Mouse (Mus musculus) stomach, postnatal 0 days (tissue): Measurements from ENCODE around the gene Scn11a. TPM values are rescaled to one million over a fixed set of nuclear protein-coding genes. Genes with fewer than 3 reads are reported as not detected.

ENCODE experiments used
- ATAC-seq: fragments of 200-750 bp; cut with Nextera tagmentation; 2 replicates; pipeline ENCODE4 v1.8.0; 2017; ENCODE audit not compliant: low FRiP score, low TSS enrichment
- DNase-seq: peaks from one replicate; pipeline ENCODE4 v3.0.0-alpha.2; 2016; ENCODE audit warnings: low spot score
- H3K27ac ChIP-seq: fragments of 300-500 bp; sonication (generic); replicated peaks from 2 replicates; pipeline ENCODE4 v1.5.1; 2014; ENCODE audit warnings: mild to moderate bottlenecking, control low read depth
- H3K27me3 ChIP-seq: fragments of 300-500 bp; sonication (generic); 2 replicates; pipeline ENCODE4 v1.6.1; 2014; ENCODE audit warnings: low read length; ENCODE audit not compliant: control insufficient read depth, insufficient read depth
- H3K36me3 ChIP-seq: fragments of 300-500 bp; sonication (generic); 2 replicates; pipeline ENCODE4 v1.6.1; 2014; ENCODE audit warnings: low read length, mixed read lengths; ENCODE audit not compliant: control insufficient read depth, insufficient read depth
- H3K4me1 ChIP-seq: fragments of 300-500 bp; sonication (generic); replicated peaks from 2 replicates; pipeline ENCODE4 v1.6.1; 2014; ENCODE audit warnings: antibody characterized with exemption; ENCODE audit not compliant: control insufficient read depth, insufficient read depth
- H3K4me2 ChIP-seq: fragments of 300-500 bp; sonication (generic); replicated peaks from 2 replicates; pipeline ENCODE4 v1.6.1; 2014; ENCODE audit warnings: low read depth, mild to moderate bottlenecking, control low read depth, moderate library complexity
- H3K4me3 ChIP-seq: fragments of 300-500 bp; sonication (generic); 2 replicates; pipeline ENCODE4 v1.5.1; 2014; ENCODE audit warnings: low read depth, low read length, control low read depth
- H3K9ac ChIP-seq: fragments of 300-500 bp; sonication (generic); 2 replicates; pipeline ENCODE4 v1.6.1; 2014; ENCODE audit warnings: mild to moderate bottlenecking, low read length, control low read depth, mixed read lengths
- H3K9me3 ChIP-seq: fragments of 300-500 bp; sonication (generic); 2 replicates; pipeline ENCODE4 v1.6.1; 2016; ENCODE audit warnings: low read length; ENCODE audit not compliant: control insufficient read depth
- CTCF ChIP-seq: IDR thresholded peaks from 2 replicates; pipeline ENCODE4 v1.5.1; 2016; ENCODE audit warnings: antibody characterized with exemption, low read depth, mild to moderate bottlenecking, moderate library complexity
- EP300 ChIP-seq: optimal IDR thresholded peaks from 2 replicates; pipeline ENCODE3; 2016; ENCODE audit warnings: antibody characterized with exemption
- WGBS: fragments of 180-500 bp; shearing (Covaris S2); extraction: QIAGEN DNeasy Blood & Tissue Kit; methylation state at CpG from one replicate; pipeline ENCODE4 v1.1.7; 2014; 5-methylcytosine and 5-hydroxymethylcytosine counted together
- polyA plus RNA-seq: library from polyadenylated mRNA; unstranded; fragments of >200 nt; fragmentation: Nextera tagmentation; extraction: Ambion mirVana; gene quantifications from 2 replicates; pipeline ENCODE4 v1.2.1, GENCODE M21; 2015

The Scn11a gene
- polyA plus RNA-seq, 1 experiment from 2014 or later: 0.04 TPM

GRCm38 (mm10) chr9:119803845-119804500, 21.3 kb downstream of the Scn11a start:
- TF ChIP-seq CTCF (no peak), EP300 (no peak)
- Histone ChIP-seq H3K27me3 (no peaks in the 10 kb centered on the region), H3K9me3 (no peaks in the 10 kb centered on the region), H3K4me2 (no peak overlapping the region), H3K27ac (no peak overlapping the region), H3K9ac (no peak overlapping the region), H3K4me1 (no peaks in the 10 kb centered on the region), H3K36me3 (no peaks in the 10 kb centered on the region), H3K4me3 (no peak overlapping the region)
- DNase-seq (no peak), ATAC-seq (no peak)
- 74% methylated on average over 15 of the region's 15 CpGs for WGBS

- no peak overlapping the region for H3K27ac ChIP-seq
- TF ChIP-seq EP300 (no peak), CTCF (no peak)
- ATAC-seq (no peak), DNase-seq (no peak)
- H3K9me3 ChIP-seq: no peaks in the 10 kb centered on the region
- no peaks in the 10 kb centered on the region for H3K27me3 ChIP-seq
- no peak overlapping the region for H3K4me2 ChIP-seq
- H3K4me3 ChIP-seq: no peak overlapping the region
- H3K4me1 ChIP-seq: no peaks in the 10 kb centered on the region
- no peaks in the 10 kb centered on the region for H3K36me3 ChIP-seq
- WGBS: 66% methylated on average over 16 of the region's 16 CpGs
- H3K9ac ChIP-seq: no peak overlapping the region
Observed at GRCm38 (mm10) chr9:119803169-119803827, 22.0 kb downstream of the Scn11a start.

GRCm38 (mm10) chr9:119801460-119801859, 23.8 kb downstream of the Scn11a start:
- ATAC-seq (no peak), DNase-seq (no peak)
- H3K9ac ChIP-seq: no peak overlapping the region
- 51% methylated on average over 6 of the region's 6 CpGs for WGBS
- no peaks in the 10 kb centered on the region for H3K36me3 ChIP-seq
- H3K27me3 ChIP-seq: no peaks in the 10 kb centered on the region
- no peaks in the 10 kb centered on the region for H3K9me3 ChIP-seq
- H3K4me3 ChIP-seq: no peak overlapping the region
- H3K4me1 ChIP-seq: no peaks in the 10 kb centered on the region
- TF ChIP-seq CTCF (no peak), EP300 (no peak)
- H3K4me2 ChIP-seq: no peak overlapping the region
- no peak overlapping the region for H3K27ac ChIP-seq

GRCm38 (mm10) chr9:119796791-119797190, 28.5 kb downstream of the Scn11a start:
- no peaks in the 10 kb centered on the region for H3K27me3 ChIP-seq
- WGBS: 71% methylated on average over 4 of the region's 4 CpGs
- ATAC-seq (no peak), DNase-seq (no peak)
- no peak overlapping the region for H3K4me3 ChIP-seq
- no peaks in the 10 kb centered on the region for H3K4me1 ChIP-seq
- H3K4me2 ChIP-seq: no peak overlapping the region
- TF ChIP-seq CTCF (no peak), EP300 (no peak)
- no peak overlapping the region for H3K27ac ChIP-seq
- H3K9ac ChIP-seq: no peak overlapping the region
- no peaks in the 10 kb centered on the region for H3K36me3 ChIP-seq
- H3K9me3 ChIP-seq: no peaks in the 10 kb centered on the region

- H3K27me3 ChIP-seq: no peaks in the 10 kb centered on the region
- no peaks in the 10 kb centered on the region for H3K36me3 ChIP-seq
- 68% methylated on average over 15 of the region's 15 CpGs for WGBS
- H3K9ac ChIP-seq: no peak overlapping the region
- no peaks in the 10 kb centered on the region for H3K9me3 ChIP-seq
- DNase-seq (no peak), ATAC-seq (no peak)
- no peak overlapping the region for H3K4me3 ChIP-seq
- H3K4me1 ChIP-seq: no peaks in the 10 kb centered on the region
- no peak for TF ChIP-seq EP300
- TF ChIP-seq CTCF: no peak
- H3K4me2 ChIP-seq: no peak overlapping the region
- H3K27ac ChIP-seq: no peak overlapping the region
Observed at GRCm38 (mm10) chr9:119795254-119795912, 29.9 kb downstream of the Scn11a start.

GRCm38 (mm10) chr9:119794470-119794869, 30.8 kb downstream of the Scn11a start:
- H3K27me3 ChIP-seq: no peaks in the 10 kb centered on the region
- no peaks in the 10 kb centered on the region for H3K9me3 ChIP-seq
- H3K4me1 ChIP-seq: no peaks in the 10 kb centered on the region
- 48% methylated on average over 4 of the region's 4 CpGs for WGBS
- no peak overlapping the region for H3K4me2 ChIP-seq
- H3K4me3 ChIP-seq: no peak overlapping the region
- H3K27ac ChIP-seq: no peak overlapping the region
- no peak overlapping the region for H3K9ac ChIP-seq
- TF ChIP-seq CTCF (no peak), EP300 (no peak)
- H3K36me3 ChIP-seq: no peaks in the 10 kb centered on the region
- no peak for DNase-seq
- ATAC-seq: no peak
